Mouse (Mus musculus) heart, embryonic 11.5 days (tissue): ENCODE measurements around the gene Fbxl2. TPM values are rescaled to one million over a fixed set of nuclear protein-coding genes. Genes with fewer than 3 reads are reported as not detected.

ENCODE experiments used
- ATAC-seq: fragments of 200-750 bp; cut with Nextera tagmentation; replicated peaks from 2 replicates; pipeline ENCODE4 v1.8.0; 2017; ENCODE audit warnings: moderate library complexity; ENCODE audit not compliant: insufficient number of reproducible peaks, low FRiP score, low TSS enrichment
- H3K27ac ChIP-seq: fragments of 300-500 bp; sonication (generic); 2 replicates; pipeline ENCODE4 v1.5.1; 2014; ENCODE audit warnings: mild to moderate bottlenecking, low read depth, low read length
- H3K27me3 ChIP-seq: fragments of 300-500 bp; sonication (generic); 2 replicates; pipeline ENCODE4 v1.6.1; 2014; ENCODE audit warnings: mild to moderate bottlenecking, low read length, mixed read lengths; ENCODE audit not compliant: control insufficient read depth, insufficient read depth
- H3K36me3 ChIP-seq: fragments of 300-500 bp; sonication (generic); 2 replicates; pipeline ENCODE4 v1.6.1; 2014; ENCODE audit warnings: mild to moderate bottlenecking, low read length, moderate library complexity, mixed read lengths; ENCODE audit not compliant: control insufficient read depth, insufficient read depth
- H3K4me1 ChIP-seq: fragments of 300-500 bp; sonication (generic); 2 replicates; pipeline ENCODE4 v1.6.1; 2014; ENCODE audit warnings: low read length; ENCODE audit not compliant: control insufficient read depth, insufficient read depth
- H3K4me2 ChIP-seq: fragments of 300-500 bp; sonication (generic); 2 replicates; pipeline ENCODE4 v1.6.1; 2014; ENCODE audit warnings: mild to moderate bottlenecking, moderate library complexity
- H3K4me3 ChIP-seq: fragments of 300-500 bp; sonication (generic); 2 replicates; pipeline ENCODE4 v1.5.1; 2014; ENCODE audit warnings: low read depth, low read length
- H3K9ac ChIP-seq: fragments of 300-500 bp; sonication (generic); 2 replicates; pipeline ENCODE4 v1.6.1; 2014; ENCODE audit warnings: mild to moderate bottlenecking, low read depth, low read length, moderate library complexity
- H3K9me3 ChIP-seq: fragments of 300-500 bp; sonication (generic); replicated peaks from 2 replicates; pipeline ENCODE4 v1.6.1; 2016; ENCODE audit warnings: low read length; ENCODE audit not compliant: control insufficient read depth
- WGBS: fragments of 180-500 bp; shearing (Covaris S2); extraction: QIAGEN DNeasy Blood & Tissue Kit; methylation state at CpG from one replicate; pipeline ENCODE4 v1.1.7; 2014; ENCODE audit not compliant: insufficient replicate concordance; 5-methylcytosine and 5-hydroxymethylcytosine counted together
- polyA plus RNA-seq: library from polyadenylated mRNA; unstranded; fragments of >200 nt; fragmentation: Nextera tagmentation; extraction: Ambion mirVana; gene quantifications from 2 replicates; pipeline ENCODE4 v1.2.1, GENCODE M21; 2014

The Fbxl2 gene
- polyA plus RNA-seq, 1 experiment from 2014 or later: 2.6 TPM

DNA sequence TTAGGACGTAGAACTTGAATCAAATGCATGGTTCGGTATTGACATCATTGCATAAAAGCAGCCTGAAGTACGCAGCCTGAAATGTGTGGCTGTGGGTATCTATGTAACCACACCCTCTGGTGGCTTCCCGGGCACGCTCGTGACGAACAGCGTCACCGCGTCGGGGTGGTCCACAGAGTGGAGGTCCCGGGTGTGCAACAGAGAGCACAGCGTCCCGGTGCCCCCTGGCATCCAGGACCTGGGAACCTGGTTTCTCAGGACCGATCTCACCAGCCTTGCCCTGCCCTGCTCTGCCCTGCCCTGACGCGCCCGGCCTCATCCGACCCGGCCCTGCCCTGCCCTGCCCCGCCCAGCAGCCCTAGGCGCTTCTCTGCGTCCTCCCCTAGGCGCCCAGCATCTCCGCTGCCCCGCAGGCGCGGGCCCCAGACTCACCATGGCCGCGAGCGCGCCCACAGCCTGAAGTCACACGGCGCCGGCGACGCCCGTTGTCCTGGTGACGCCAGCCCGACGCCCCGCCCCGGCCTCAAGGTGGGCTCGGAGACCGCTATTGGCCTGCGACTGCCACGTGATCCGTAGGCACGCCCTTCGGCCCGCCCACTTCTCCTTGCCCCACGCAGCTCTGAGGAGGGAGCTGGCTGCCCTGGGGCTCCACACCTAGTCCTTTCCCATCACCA, 19.6 kb downstream of the Fbxl2 start:
- H3K27ac ChIP-seq: no peak overlapping the region
- H3K36me3 ChIP-seq: no peaks in the 10 kb centered on the region
- peak overlapping the region; percentile 58 for H3K4me3 ChIP-seq
- peak; percentile 95 for ATAC-seq
- no peaks in the 10 kb centered on the region for H3K4me1 ChIP-seq
- H3K27me3 ChIP-seq: no peaks in the 10 kb centered on the region
- no peaks in the 10 kb centered on the region for H3K9me3 ChIP-seq
- under 1% methylated on average over 49 of the region's 52 CpGs for WGBS
- peak overlapping the region; percentile 90 for H3K4me2 ChIP-seq
- peak overlapping the region; percentile 71 for H3K9ac ChIP-seq

DNA sequence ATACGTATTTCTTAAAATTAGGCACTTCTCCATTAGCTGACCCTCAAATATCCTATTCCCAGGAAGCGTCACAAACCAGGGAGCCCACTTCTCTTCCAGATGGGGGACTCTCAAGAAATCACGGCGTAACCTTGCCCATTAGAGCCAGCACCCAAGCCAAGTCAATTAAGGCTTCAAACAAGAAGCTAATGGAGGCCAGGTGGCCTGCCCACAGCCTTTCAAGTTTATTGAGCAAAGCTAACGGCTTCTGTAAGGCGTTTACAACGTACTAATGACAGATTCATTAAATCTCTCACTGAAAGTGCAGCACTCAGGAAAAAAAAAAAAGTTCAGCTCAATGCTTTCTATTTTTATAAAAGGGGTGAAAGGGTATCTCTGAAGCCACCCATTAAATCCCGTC, 20.1 kb downstream of the Fbxl2 start:
- WGBS: 20% methylated on average over 8 of the region's 8 CpGs
- H3K27ac ChIP-seq: no peak overlapping the region
- no peaks in the 10 kb centered on the region for H3K36me3 ChIP-seq
- no peak for ATAC-seq
- H3K4me2 ChIP-seq: peak overlapping the region; percentile 90
- H3K9me3 ChIP-seq: no peaks in the 10 kb centered on the region
- peak overlapping the region; percentile 58 for H3K4me3 ChIP-seq
- peak overlapping the region; percentile 71 for H3K9ac ChIP-seq
- H3K4me1 ChIP-seq: no peaks in the 10 kb centered on the region
- H3K27me3 ChIP-seq: no peaks in the 10 kb centered on the region

DNA sequence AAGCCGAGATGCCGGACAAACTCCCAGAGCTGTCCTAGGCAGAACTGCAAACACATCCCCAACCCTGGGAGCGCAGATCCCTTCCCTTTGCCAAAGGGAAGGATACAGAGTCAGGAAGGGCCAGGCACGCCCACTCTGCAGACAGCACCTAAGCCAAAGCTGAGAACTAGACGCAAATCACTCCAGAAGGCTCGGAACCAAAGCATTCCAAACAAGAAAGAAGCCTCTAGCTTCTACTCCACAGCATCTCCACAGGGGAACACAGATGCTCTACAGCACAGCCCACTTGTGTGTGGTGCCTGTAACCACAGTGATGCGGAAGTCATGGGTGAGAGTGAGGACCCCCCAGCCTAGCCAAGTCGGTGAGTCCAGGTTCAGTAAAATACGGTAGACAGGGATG, 20.8 kb downstream of the Fbxl2 start:
- no peaks in the 10 kb centered on the region for H3K9me3 ChIP-seq
- 55% methylated on average over 9 of the region's 9 CpGs for WGBS
- no peak overlapping the region for H3K4me3 ChIP-seq
- no peaks in the 10 kb centered on the region for H3K4me1 ChIP-seq
- H3K9ac ChIP-seq: no peak overlapping the region
- H3K27me3 ChIP-seq: no peaks in the 10 kb centered on the region
- no peak overlapping the region for H3K27ac ChIP-seq
- no peak overlapping the region for H3K4me2 ChIP-seq
- no peak for ATAC-seq
- H3K36me3 ChIP-seq: no peaks in the 10 kb centered on the region

DNA sequence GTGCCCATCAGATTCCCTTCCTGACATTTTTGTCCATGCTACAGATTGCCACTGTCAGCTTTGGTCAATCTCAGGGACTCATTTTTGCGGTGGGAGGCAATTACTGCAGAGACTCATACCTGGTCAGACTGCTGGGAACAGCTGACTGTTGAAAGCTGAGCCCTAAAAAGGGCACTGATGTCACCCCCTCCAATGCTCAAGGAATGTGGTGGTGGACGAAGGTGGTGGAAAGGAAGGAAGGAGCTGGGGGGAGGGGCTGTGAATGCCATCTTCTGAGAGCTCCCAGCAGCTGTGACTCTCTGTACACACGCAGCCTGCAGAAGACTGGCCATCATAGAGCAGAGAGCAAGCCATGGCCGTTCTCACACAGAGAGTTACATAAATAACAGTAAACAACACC, 23.9 kb downstream of the Fbxl2 start:
- no peak for ATAC-seq
- 36% methylated on average over 4 of the region's 4 CpGs for WGBS
- H3K27me3 ChIP-seq: no peaks in the 10 kb centered on the region
- no peak overlapping the region for H3K9ac ChIP-seq
- H3K36me3 ChIP-seq: no peaks in the 10 kb centered on the region
- H3K4me3 ChIP-seq: no peak overlapping the region
- H3K9me3 ChIP-seq: no peaks in the 10 kb centered on the region
- no peak overlapping the region for H3K27ac ChIP-seq
- no peaks in the 10 kb centered on the region for H3K4me1 ChIP-seq
- H3K4me2 ChIP-seq: no peak overlapping the region

DNA sequence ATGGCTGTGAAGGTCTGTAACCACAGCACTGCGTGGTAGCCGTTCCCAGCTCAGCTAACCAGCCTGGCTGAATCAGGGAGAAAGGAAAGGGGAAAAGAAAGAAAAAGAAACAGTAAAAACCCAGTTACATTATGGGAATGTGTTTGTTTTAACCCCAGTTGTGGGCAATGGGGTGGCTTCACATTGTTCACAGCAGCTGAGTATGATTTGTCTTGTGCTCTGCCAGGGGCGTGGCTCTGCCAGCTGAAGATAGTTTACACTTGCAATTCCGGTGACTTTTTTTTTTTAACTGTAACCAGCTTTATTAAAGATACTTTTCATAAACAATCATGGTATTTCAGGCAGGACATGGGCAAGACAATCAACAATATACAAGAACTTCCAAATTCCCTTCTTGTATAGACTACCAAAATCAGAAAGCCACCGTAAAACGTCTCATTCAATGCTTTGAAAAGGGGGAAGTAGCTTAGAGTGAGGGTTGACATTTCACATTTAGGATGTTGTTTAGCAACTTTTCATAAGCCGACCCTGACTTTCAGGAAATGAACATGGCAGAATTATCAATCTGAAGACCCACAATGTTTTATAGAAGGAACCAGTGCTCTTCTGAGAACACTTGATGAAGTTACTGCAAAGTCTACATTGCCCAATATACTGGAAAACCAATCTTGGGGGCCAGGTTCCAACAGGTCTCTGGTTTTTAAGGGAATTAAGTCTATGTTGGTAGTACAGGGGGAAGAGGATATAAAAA, 26.8 kb downstream of the Fbxl2 start:
- H3K9me3 ChIP-seq: no peaks in the 10 kb centered on the region
- no peaks in the 10 kb centered on the region for H3K27me3 ChIP-seq
- H3K4me3 ChIP-seq: no peak overlapping the region
- no peaks in the 10 kb centered on the region for H3K4me1 ChIP-seq
- 80% methylated on average over 7 of the region's 7 CpGs for WGBS
- H3K4me2 ChIP-seq: no peak overlapping the region
- ATAC-seq: no peak
- H3K9ac ChIP-seq: no peak overlapping the region
- H3K27ac ChIP-seq: no peak overlapping the region
- H3K36me3 ChIP-seq: no peaks in the 10 kb centered on the region

DNA sequence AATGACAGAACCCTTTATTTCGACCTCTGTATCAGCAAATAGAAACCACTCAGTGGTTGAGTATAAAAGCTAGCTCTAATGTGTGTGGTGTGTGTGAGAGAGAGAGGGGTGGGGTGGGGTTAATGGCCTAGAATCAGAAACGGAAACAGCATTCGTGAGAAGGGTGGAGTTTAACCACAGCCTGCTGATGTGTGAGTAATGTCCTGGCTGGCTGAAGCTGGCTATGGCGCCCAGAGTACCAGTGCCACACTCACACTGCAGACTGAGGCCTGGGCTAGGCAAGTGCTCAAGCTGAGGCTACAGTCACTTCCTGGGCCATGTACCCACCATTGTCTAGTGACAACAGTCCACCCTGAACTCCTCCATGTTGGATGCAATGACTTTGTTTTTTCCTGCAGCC, 29.6 kb downstream of the Fbxl2 start:
- Histone ChIP-seq H3K9ac (no peak overlapping the region), H3K4me3 (no peak overlapping the region), H3K4me1 (no peaks in the 10 kb centered on the region), H3K4me2 (no peak overlapping the region), H3K36me3 (no peaks in the 10 kb centered on the region), H3K27me3 (no peaks in the 10 kb centered on the region), H3K27ac (no peak overlapping the region), H3K9me3 (no peaks in the 10 kb centered on the region)
- 77% methylated on average over 4 of the region's 4 CpGs for WGBS
- ATAC-seq: no peak

DNA sequence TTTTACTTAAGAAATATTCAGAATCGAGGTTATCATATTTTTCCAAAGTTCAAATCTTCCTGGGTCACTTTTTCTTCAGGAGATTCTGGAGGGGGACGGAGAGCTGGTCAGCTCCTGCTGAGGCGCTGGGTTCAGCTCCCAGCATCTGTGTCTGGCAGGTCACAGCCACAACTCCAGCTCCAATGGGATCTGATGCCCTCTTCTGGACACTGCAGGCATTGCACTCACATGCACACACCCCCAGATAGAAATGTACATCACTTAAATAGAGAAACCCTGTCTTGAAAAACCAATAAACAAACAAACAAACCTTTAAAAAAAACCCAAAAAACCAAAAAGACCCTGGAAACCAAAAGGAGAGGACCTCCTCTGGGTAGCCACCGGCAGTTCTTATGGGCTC, 30.3 kb downstream of the Fbxl2 start:
- ATAC-seq: no peak
- no peaks in the 10 kb centered on the region for H3K27me3 ChIP-seq
- 77% methylated on average over 4 of the region's 4 CpGs for WGBS
- H3K27ac ChIP-seq: no peak overlapping the region
- H3K4me2 ChIP-seq: no peak overlapping the region
- H3K9me3 ChIP-seq: no peaks in the 10 kb centered on the region
- no peaks in the 10 kb centered on the region for H3K4me1 ChIP-seq
- no peak overlapping the region for H3K9ac ChIP-seq
- H3K36me3 ChIP-seq: no peaks in the 10 kb centered on the region
- no peak overlapping the region for H3K4me3 ChIP-seq

DNA sequence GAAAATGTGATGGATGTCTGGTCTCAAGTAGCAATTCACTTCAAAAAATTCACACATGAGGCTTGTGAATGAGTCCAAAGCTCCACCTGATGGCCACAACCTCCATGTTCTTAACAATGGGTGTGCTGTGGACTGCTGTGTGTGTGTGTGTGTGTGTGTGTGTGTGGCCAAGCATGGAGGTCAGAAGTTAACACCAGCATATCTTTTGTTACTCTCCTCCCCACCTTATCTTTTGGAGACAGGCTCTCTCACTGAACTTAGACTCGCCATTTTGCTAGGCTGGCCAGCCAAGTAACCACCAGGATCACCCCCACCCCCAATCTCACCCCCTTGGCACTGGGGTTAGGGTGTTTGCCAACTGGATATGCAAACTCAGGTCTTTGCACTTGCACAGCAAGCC, 32.0 kb downstream of the Fbxl2 start:
- ATAC-seq: no peak
- H3K4me2 ChIP-seq: no peak overlapping the region
- H3K4me3 ChIP-seq: no peak overlapping the region
- no peak overlapping the region for H3K27ac ChIP-seq
- no peak overlapping the region for H3K9ac ChIP-seq
- WGBS: 50% methylated on average over 1 of the region's 1 CpGs
- H3K4me1 ChIP-seq: no peaks in the 10 kb centered on the region
- no peaks in the 10 kb centered on the region for H3K36me3 ChIP-seq
- H3K27me3 ChIP-seq: no peaks in the 10 kb centered on the region
- H3K9me3 ChIP-seq: no peaks in the 10 kb centered on the region

DNA sequence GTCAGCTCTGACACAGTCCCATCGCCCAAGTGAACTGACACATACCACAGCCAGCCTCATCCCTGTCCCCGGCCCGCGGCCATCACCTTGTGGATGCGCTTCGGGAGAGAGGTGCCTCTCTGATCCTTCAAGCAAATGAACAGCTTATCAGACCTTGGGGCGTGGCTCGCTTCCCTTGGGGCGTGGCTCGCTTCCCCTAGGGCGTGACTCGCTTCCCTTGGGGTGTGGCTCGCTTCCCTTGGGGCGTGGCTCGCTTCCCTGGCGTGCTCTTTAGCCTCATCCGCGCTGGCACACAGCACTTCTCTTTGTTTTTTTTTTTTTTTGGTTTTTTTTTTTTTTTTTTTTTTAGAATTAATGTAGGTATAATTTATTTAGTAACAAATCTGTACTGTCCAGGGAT, 34.8 kb downstream of the Fbxl2 start:
- Histone ChIP-seq H3K4me2 (no peak overlapping the region), H3K9ac (no peak overlapping the region), H3K9me3 (no peaks in the 10 kb centered on the region), H3K4me3 (no peak overlapping the region), H3K27me3 (no peaks in the 10 kb centered on the region), H3K27ac (no peak overlapping the region), H3K4me1 (no peaks in the 10 kb centered on the region), H3K36me3 (no peaks in the 10 kb centered on the region)
- peak; percentile 65; the same call in 1 of the 2 replicates for ATAC-seq
- 47% methylated on average over 18 of the region's 18 CpGs for WGBS
